Mouse (Mus musculus) right cerebral cortex, postnatal 36 days (tissue): Measurements from ENCODE around the gene Isca1.
"Not testable (repeated sequence)": the region's sequence is repeated elsewhere in the genome, so short reads cannot be mapped to it uniquely, and the experiment has no call there.

Experiments
- DNase-seq, 2 experiments: peaks; one replicate each; pipeline ENCODE4 v3.0.0; 2022; ENCODE audit warnings: low spot score in 2 of 2, mixed read lengths in 1 of 2

The Isca1 gene

GRCm38 (mm10) chr13:59769296-59770163, at the start of gene Isca1:
TSS of gene Isca1 (minus strand) at chr13:59769810.
- DNase-seq, result peak; percentile 99

- no peak for DNase-seq
Measured at GRCm38 (mm10) chr13:59817352-59817751, 47.7 kb upstream of the Isca1 start.

- DNase-seq, result no peak
Measured at GRCm38 (mm10) chr13:59814109-59814591, 44.5 kb upstream of the Isca1 start.

- DNase-seq, result no peak
Measured at GRCm38 (mm10) chr13:59811581-59811980, 42.0 kb upstream of the Isca1 start.

- DNase-seq, result peak in 1 of 2 experiments; percentile 37
Measured at GRCm38 (mm10) chr13:59801000-59801399, 31.4 kb upstream of the Isca1 start.

- DNase-seq, result no peak
Measured at GRCm38 (mm10) chr13:59800077-59800476, 30.5 kb upstream of the Isca1 start.

- DNase-seq, result no peak
Measured at GRCm38 (mm10) chr13:59798306-59798705, 28.7 kb upstream of the Isca1 start.

GRCm38 (mm10) chr13:59796466-59796848, 26.8 kb upstream of the Isca1 start:
- no peak for DNase-seq

GRCm38 (mm10) chr13:59795807-59796465, 26.3 kb upstream of the Isca1 start:
- DNase-seq, result no peak

- DNase-seq, result no peak
Measured at GRCm38 (mm10) chr13:59794786-59795185, 25.2 kb upstream of the Isca1 start.

GRCm38 (mm10) chr13:59782145-59782544, 12.5 kb upstream of the Isca1 start, which contains the start of gene Gm49354:
TSS of gene Gm49354 (minus strand) at chr13:59782245.
- DNase-seq, result no peak

- DNase-seq, result not testable (repeated sequence)
Measured at GRCm38 (mm10) chr13:59779744-59780264, 10.2 kb upstream of the Isca1 start.

GRCm38 (mm10) chr13:59779213-59779612, 9.6 kb upstream of the Isca1 start:
- no peak for DNase-seq

GRCm38 (mm10) chr13:59775168-59775567, 5.6 kb upstream of the Isca1 start:
- DNase-seq, result no peak

GRCm38 (mm10) chr13:59771257-59771656, 1.6 kb upstream of the Isca1 start:
- DNase-seq, result peak; percentile 48 to 57

- no peak for DNase-seq
Measured at GRCm38 (mm10) chr13:59770847-59771246, 1.2 kb upstream of the Isca1 start.

GRCm38 (mm10) chr13:59770164-59770562, 553 bp upstream of the Isca1 start:
- DNase-seq, result peak; percentile 82 to 86

GRCm38 (mm10) chr13:59768531-59768930, 1.1 kb downstream of the Isca1 start:
- no peak for DNase-seq

GRCm38 (mm10) chr13:59766786-59767515, 2.7 kb downstream of the Isca1 start:
- DNase-seq, result no peak

GRCm38 (mm10) chr13:59762791-59763190, 6.8 kb downstream of the Isca1 start:
- DNase-seq, result no peak

GRCm38 (mm10) chr13:59756906-59757305, 12.7 kb downstream of the Isca1 start:
- DNase-seq, result no peak

GRCm38 (mm10) chr13:59750310-59750709, 19.3 kb downstream of the Isca1 start:
- no peak for DNase-seq
